Mouse (Mus musculus): ENCODE data around the gene Zc3h13.

Zc3h13 gene

DNA sequence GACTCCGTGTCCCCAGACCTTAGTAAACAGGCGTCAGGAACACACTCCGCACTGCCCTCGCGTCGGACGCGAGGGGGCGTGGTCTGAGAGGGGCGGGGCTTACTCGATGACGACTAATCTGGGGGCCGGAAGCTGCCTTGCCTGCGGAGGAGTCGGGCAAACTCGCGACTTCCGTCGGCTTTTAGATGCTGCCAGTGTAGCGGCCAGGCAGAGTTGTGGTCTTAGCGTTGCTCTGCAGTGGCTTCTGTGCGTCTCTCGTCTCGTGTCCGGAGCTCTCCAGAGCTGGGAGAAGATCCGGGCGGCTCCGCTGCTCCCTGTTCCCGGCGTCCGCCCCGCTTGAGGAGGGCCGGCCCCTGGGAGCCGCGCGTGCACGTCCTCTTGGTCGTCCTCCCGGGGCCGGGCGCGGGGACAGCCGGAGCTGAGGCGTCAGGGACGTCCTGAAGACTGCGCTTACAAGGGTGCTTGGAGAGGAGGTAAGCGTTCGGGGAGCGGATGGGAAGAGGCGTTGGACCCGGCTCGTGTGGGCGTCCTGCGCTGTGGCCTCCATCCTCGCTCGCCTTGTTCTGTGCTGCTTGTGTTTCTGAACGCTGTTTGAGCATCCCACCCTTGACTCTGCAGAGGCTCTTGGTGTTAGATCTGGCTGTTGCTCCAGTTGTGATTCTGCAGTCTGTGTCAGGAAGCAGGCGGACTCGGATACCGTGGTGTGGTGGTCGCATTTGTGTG is at the start of gene Zc3h13:
TSS of gene Zc3h13 (plus strand) at position 181 of the 723 bp plus-strand sequence.
- DNase-seq (ENCODE audit: low spot score) = peak; percentile 89

DNA sequence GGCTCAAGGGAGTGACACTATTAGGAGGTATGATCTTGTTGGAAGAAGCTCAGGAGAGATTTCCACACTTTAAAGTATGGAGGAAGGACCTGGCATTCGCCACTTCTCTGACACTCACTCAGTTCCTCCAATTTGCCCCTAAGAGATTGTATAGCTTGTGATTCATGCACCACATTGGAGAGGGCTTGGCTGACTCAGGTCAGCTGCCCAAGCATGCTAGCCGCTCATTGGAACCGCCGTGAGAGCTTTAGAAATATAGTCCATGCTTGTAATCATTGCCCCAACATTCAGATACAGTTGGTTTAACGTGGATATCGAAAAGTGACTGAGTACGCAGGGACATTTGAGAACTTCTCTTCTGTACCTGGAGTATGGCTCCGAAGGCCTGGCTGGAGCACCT is 48.6 kb upstream of the Zc3h13 start:
- no peak for DNase-seq (ENCODE audit: low spot score)

DNA sequence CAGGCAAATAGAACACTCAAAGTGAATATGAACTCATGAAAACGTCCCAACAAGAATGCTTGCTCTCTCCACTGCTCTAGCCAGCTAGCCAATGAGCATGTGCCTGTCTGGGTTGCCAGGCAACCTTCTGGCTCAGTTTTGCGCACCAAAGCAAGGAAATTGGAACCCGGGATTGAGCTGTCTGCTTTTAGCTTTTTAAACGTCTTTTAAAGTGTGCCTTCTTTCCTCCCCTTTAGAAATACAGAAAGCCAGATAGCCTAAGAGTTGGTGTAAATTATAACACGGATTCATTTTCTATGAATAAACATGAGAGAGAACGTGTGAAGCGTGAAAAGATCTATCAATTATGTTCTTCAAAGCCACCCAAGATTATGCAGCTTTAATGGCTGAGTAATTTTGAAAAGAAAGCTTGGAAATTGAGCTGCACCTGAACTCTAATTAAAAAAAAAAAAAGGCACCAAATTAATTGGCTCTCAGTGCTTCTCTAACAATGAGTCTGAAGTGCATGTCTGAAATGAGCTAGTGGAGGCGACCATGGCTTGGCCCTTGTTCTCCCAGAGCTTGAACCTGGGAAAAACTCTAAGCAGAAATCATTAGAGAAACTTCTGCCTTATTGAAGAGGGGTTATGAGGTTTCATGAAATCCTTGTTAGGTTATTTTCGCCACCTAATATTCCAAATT is 48.1 kb upstream of the Zc3h13 start:
- DNase-seq (ENCODE audit: low spot score) = no peak

- no peak for DNase-seq (ENCODE audit: low spot score)
These were observed 47.6 kb upstream of the Zc3h13 start for GRCm38 (mm10) chr14:75236636-75237003.

DNA sequence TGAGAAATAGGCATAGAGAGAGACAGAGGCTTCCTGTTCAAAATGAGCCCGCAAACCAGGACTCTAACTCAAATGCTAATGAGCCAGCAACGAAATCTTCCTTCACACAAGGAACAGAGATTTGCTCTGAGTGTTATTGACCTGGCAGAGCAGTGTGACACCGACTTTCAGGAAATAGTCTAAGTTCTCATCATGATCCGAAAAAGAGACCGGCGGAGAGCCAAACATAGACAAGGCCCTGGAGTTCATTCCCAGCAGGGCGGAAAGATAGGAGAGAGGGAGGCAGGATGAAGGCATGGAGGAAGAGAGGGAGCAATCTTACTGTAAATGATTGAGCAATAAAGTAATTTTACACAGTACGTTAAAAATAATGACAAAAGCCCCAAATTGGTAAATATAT is 47.1 kb upstream of the Zc3h13 start:
- DNase-seq (ENCODE audit: low spot score) = no peak

DNA sequence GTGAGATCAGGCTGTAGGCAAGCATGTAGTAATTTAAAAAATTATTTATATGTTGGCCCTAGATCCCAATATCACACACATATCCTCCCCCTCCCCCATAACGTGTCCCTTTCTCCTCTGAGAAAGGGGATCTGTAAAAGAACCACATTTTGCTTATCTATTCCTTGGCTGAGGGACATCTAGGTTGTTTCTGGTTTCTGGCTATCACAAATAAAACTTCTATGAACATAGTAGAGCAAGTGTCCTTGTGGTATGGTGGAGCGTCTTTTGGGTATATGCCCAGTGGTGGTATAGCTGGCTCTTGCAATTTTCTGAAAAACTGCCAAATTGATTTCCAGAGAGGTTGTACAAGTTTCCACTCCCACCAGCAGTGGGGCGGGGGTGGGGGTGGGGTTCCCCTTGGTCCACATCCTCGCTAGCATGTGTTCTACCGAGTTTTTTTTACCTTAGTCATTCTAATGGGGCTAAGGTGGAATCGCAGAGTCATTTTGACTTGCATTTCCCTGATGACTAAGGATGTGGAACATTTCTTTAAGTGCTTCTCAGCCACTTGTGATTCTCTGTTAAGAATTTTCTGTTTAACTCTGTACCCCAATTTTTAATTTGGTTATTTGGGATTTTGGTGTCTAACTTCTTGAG is 46.0 kb upstream of the Zc3h13 start:
- no peak for DNase-seq (ENCODE audit: low spot score)

- no peak for DNase-seq (ENCODE audit: low spot score)
These were observed 42.1 kb upstream of the Zc3h13 start, which contains the start of gene Cpb2 for GRCm38 (mm10) chr14:75242087-75242486. Cpb2 (plus strand) TSS chr14:75242287.

GRCm38 (mm10) chr14:75246024-75247000 is 37.9 kb upstream of the Zc3h13 start:
- DNase-seq (ENCODE audit: low spot score) = no peak

DNA sequence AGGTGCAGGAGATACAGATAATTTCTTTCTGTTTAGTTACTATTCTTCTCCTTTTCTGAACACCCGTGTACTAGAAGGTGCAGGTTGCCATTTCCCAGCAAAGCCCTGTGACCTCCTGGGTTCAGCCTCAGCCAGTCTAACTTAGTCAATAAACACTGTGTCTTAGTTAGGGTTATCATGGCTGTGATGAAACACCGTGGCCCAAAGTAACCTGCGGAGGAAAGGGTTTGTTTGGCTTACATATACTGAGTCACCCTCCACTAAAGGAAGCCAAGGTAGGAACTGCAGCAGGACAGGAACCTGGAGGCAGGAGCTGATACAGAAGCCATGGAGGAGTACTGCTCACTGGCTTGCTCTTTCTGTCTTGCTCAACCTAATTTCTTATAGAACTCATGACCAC is 33.7 kb upstream of the Zc3h13 start:
- no peak for DNase-seq (ENCODE audit: low spot score)

GRCm38 (mm10) chr14:75256521-75256920 is 27.7 kb upstream of the Zc3h13 start:
- no peak for DNase-seq (ENCODE audit: low spot score)

DNA sequence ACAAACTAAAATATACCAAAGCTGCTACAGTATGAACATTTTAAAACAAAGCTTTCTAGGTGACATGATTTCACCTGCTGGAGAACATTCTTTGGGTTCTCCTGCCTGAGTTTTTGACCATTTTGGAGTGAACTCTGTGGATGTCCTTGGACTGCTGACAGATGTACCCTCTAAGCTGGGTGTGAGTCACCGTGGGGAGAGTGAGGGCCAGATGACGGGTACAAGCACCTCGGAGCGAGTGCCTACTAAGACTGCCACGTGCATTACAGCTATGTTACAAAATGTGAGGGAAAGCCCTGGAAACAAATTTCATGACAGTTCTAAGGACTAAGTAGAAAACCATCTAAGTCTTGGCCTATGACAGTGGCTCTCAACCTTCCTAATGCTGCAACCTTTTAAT is 14.6 kb upstream of the Zc3h13 start:
- DNase-seq (ENCODE audit: low spot score) = no peak

DNA sequence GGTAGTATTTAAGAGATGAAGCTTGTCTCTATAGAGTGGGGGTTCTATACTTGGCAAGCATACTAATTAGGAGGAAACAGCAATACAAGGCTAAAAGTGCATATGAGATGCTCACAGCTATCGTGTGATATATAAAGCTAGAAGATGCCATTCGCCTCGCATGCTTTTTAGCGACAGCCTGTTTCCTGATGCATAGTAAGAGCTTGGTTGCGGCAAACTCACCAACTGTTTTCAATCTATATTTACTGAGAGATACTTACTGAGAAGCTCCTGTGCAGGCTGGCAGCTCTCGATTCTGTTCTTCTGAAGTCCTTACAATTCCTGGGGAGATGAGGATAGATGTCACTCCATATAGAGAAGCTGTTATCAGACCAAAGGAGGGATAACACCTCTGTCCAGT is 4.5 kb upstream of the Zc3h13 start:
- DNase-seq (ENCODE audit: low spot score) = no peak

DNA sequence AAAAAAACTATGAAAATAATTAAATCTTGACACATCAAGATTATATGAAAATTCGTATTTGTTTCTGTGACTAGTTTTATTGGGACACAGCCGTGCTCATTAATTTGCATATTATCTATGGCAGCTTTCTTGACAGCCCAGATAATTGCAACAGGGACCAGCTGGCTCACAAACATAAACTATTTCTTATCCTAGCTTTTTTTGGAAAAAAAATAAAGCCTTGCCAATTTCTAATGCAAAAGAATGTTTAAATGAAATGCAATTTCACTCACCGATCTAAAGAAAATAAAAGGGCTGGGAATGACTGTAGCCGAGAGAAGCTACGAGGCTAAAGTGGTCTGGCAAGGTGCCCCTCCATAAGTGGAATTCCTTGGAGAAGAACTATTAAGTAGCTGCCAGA is 3.8 kb upstream of the Zc3h13 start:
- DNase-seq (ENCODE audit: low spot score) = no peak

DNA sequence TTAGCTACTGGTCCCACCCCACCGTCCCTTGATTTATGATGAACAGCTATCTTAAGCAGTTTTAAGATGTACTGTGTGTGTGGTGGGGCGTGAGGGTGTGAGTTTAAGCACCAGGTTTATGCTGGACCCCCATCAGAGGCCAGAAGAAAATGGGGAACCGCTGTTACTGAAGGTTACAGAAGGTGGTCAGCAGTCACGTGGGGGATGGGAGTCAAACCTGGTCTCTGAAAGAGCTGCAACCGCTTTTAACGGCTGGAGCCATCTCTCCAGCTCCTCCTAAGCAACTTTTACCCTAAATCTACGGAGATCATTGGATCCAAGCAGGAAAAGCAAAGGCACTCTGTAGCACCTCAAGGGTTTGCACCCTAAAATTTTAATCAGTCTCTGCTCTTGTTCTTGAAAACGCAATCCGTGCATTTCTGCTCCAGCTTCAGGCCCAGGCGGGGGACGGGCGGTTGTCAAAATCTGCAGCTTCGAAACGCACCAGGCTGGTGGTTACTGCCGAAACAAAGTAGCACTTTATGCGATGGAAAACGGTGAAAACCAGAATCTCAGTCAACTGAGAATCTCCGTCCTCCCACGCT is 472 bp upstream of the Zc3h13 start:
- no peak for DNase-seq (ENCODE audit: low spot score)

GRCm38 (mm10) chr14:75301081-75301480 is 16.9 kb downstream of the Zc3h13 start:
- no peak for DNase-seq (ENCODE audit: low spot score)

- DNase-seq (ENCODE audit: low spot score) = no peak
These were observed 19.6 kb downstream of the Zc3h13 start for GRCm38 (mm10) chr14:75303807-75304206.

GRCm38 (mm10) chr14:75307855-75308254 is 23.7 kb downstream of the Zc3h13 start:
- no peak for DNase-seq (ENCODE audit: low spot score)

DNA sequence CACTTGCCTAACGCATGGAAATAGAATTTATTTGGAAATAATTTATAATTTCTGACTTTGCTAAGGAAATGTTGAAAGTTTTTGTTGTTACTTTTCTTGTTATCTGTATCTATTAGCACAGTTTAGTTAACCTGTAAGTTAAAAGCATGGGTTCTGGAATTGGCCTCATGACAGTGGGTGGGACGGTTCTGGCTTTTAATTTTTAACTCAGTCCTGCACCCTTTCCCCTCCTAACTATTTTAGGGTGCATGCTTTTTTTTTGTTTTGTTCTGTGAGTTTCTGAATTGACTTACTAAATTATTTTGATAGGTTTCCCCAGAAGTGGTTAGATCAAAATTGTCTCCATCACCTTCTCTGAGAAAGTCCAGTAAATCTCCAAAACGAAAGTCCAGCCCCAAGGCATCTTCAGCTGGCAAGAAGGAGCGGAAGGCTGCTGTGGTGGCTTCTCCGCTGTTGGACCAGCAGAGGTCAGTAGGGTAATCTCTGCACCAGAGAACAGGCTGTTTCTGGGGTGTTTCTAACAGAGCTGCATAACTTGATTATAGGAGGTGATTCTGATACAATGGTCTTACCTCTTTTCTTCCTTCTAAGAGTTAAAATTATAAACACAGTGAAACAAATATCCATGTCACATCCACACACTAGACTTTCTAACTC is 25.3 kb downstream of the Zc3h13 start:
- DNase-seq (ENCODE audit: low spot score) = no peak

DNA sequence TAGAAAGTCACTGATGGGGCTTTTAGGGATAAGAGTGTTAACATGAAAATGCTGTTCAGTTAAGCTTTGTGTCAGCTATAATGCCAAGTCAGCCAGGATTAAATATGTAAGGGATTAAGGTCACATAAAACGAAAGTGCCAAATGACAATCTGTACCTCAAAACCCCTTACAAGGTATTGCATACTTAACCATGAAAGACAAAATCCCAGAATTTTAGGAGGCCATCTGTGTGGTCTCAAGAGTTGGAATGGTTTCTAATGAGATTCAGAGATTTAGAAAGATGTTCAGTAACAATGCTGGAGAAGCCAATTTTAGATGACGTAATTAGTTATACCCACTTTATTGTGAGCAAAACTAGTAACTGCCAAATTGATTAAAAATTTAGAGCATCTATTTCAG is 30.3 kb downstream of the Zc3h13 start:
- no peak for DNase-seq (ENCODE audit: low spot score)

GRCm38 (mm10) chr14:75318736-75319135 is 34.6 kb downstream of the Zc3h13 start:
- DNase-seq (ENCODE audit: low spot score) = no peak

GRCm38 (mm10) chr14:75320269-75320668 is 36.1 kb downstream of the Zc3h13 start:
- no peak for DNase-seq (ENCODE audit: low spot score)
